Mouse (Mus musculus) neural tube, embryonic 14.5 days (tissue): ENCODE results near the gene Osgep. TPM values are rescaled to one million over a fixed set of nuclear protein-coding genes. Genes with fewer than 3 reads are reported as not detected.
"Not testable (repeated sequence)": the region's sequence is repeated elsewhere in the genome, so short reads cannot be mapped to it uniquely, and the experiment has no call there.

Experiments used
- ATAC-seq: fragments of 200-750 bp; cut with Nextera tagmentation; 2 replicates; pipeline ENCODE4 v1.8.0; 2017; ENCODE audit warnings: low read depth, mild to moderate bottlenecking, moderate TSS enrichment, moderate library complexity
- H3K27ac ChIP-seq: fragments of 300-500 bp; sonication (generic); 2 replicates; pipeline ENCODE4 v1.5.1; 2014; ENCODE audit warnings: low read depth, mild to moderate bottlenecking, control low read depth, low read length, moderate library complexity, mixed read lengths
- H3K27me3 ChIP-seq: fragments of 300-500 bp; sonication (generic); 2 replicates; pipeline ENCODE4 v1.6.1; 2014; ENCODE audit warnings: low read length; ENCODE audit not compliant: control insufficient read depth, insufficient read depth
- H3K36me3 ChIP-seq: fragments of 300-500 bp; sonication (generic); 2 replicates; pipeline ENCODE4 v1.6.1; 2014; ENCODE audit warnings: low read length, mixed read lengths; ENCODE audit not compliant: control insufficient read depth, insufficient read depth
- H3K4me1 ChIP-seq: fragments of 300-500 bp; sonication (generic); 2 replicates; pipeline ENCODE4 v1.6.1; 2014; ENCODE audit warnings: low read length; ENCODE audit not compliant: control insufficient read depth, insufficient read depth
- H3K4me2 ChIP-seq: fragments of 300-500 bp; sonication (generic); 2 replicates; pipeline ENCODE4 v1.6.1; 2014; ENCODE audit warnings: mild to moderate bottlenecking, low read depth, low read length, control low read depth
- H3K4me3 ChIP-seq: fragments of 300-500 bp; sonication (generic); 2 replicates; pipeline ENCODE4 v1.5.1; 2014; ENCODE audit warnings: low read depth, low read length, control low read depth, mixed read lengths
- H3K9ac ChIP-seq: fragments of 300-500 bp; sonication (generic); replicated peaks from 2 replicates; pipeline ENCODE4 v1.6.1; 2014; ENCODE audit warnings: low read depth, mild to moderate bottlenecking, control low read depth, low read length, mixed read lengths
- H3K9me3 ChIP-seq: fragments of 300-500 bp; sonication (generic); 2 replicates; pipeline ENCODE4 v1.6.1; 2016; ENCODE audit warnings: low read length; ENCODE audit not compliant: control insufficient read depth
- WGBS: fragments of 180-500 bp; shearing (Covaris S2); extraction: QIAGEN DNeasy Blood & Tissue Kit; methylation state at CpG from one replicate; pipeline ENCODE4 v1.1.7; 2014; 5-methylcytosine and 5-hydroxymethylcytosine counted together
- polyA plus RNA-seq: library from polyadenylated mRNA; unstranded; fragments of >200 nt; fragmentation: Nextera tagmentation; extraction: Ambion mirVana; gene quantifications from 2 replicates; pipeline ENCODE4 v1.2.1, GENCODE M21; 2014

The Osgep gene
- polyA plus RNA-seq, 1 experiment from 2014 or later, result 110 TPM

- Histone ChIP-seq H3K27ac (no peak overlapping the region), H3K4me2 (no peak overlapping the region), H3K9me3 (no peaks in the 10 kb centered on the region), H3K27me3 (no peaks in the 10 kb centered on the region), H3K4me3 (no peak overlapping the region), H3K36me3 (no peaks in the 10 kb centered on the region), H3K4me1 (peaks cover 6% of the 10 kb centered on the region; the same call in 1 of the 2 replicates), H3K9ac (no peak overlapping the region)
- ATAC-seq, result no peak
- 94% methylated on average over 2 of the region's 2 CpGs for WGBS
Measured at GRCm38 (mm10) chr14:50871284-50871683, 53.4 kb downstream of the Osgep start.

- 21% methylated on average over 5 of the region's 5 CpGs for WGBS
- peak overlapping the region; percentile 36 for H3K4me3 ChIP-seq
- peak overlapping the region; percentile 29 for H3K9ac ChIP-seq
- H3K27me3 ChIP-seq, result no peaks in the 10 kb centered on the region
- no peaks in the 10 kb centered on the region for H3K9me3 ChIP-seq
- H3K4me1 ChIP-seq, result peaks cover 6% of the 10 kb centered on the region; the same call in 1 of the 2 replicates
- peak overlapping the region; percentile 70 for H3K4me2 ChIP-seq
- peak overlapping the region; percentile 1; the same call in 1 of the 2 replicates for H3K27ac ChIP-seq
- peak; percentile 13; the same call in 1 of the 2 replicates for ATAC-seq
- no peaks in the 10 kb centered on the region for H3K36me3 ChIP-seq
Measured at GRCm38 (mm10) chr14:50870805-50871143, 53.9 kb downstream of the Osgep start.

GRCm38 (mm10) chr14:50869889-50870804 is 54.5 kb downstream of the Osgep start, which contains the start of gene Tep1:
Gene Tep1 (minus strand): TSS chr14:50870560.
- Histone ChIP-seq H3K27me3 (no peaks in the 10 kb centered on the region), H3K4me1 (peaks cover 6% of the 10 kb centered on the region; the same call in 1 of the 2 replicates), H3K4me2 (peak within 1 kb of the TSS; percentile 70), H3K4me3 (peak within 1 kb of the TSS; percentile 36), H3K36me3 (no peaks in the 10 kb centered on the region), H3K9ac (peak within 1 kb of the TSS; percentile 29), H3K9me3 (no peaks in the 10 kb centered on the region), H3K27ac (peak within 1 kb of the TSS; percentile 1; the same call in 1 of the 2 replicates)
- peak; percentile 94 for ATAC-seq
- 6% methylated on average over 32 of the region's 32 CpGs for WGBS

- H3K27ac ChIP-seq, result no peak overlapping the region
- ATAC-seq, result no peak
- 95% methylated on average over 5 of the region's 5 CpGs for WGBS
- H3K9me3 ChIP-seq, result no peaks in the 10 kb centered on the region
- no peaks in the 10 kb centered on the region for H3K27me3 ChIP-seq
- H3K9ac ChIP-seq, result no peak overlapping the region
- H3K4me2 ChIP-seq, result no peak overlapping the region
- H3K4me3 ChIP-seq, result no peak overlapping the region
- peaks cover 6% of the 10 kb centered on the region; the same call in 1 of the 2 replicates for H3K4me1 ChIP-seq
- H3K36me3 ChIP-seq, result no peaks in the 10 kb centered on the region
Measured at GRCm38 (mm10) chr14:50868656-50869055, 56.0 kb downstream of the Osgep start.

GRCm38 (mm10) chr14:50868211-50868610 is 56.5 kb downstream of the Osgep start:
- no peak for ATAC-seq
- H3K4me1 ChIP-seq, result peaks cover 6% of the 10 kb centered on the region; the same call in 1 of the 2 replicates
- no peak overlapping the region for H3K4me3 ChIP-seq
- H3K27me3 ChIP-seq, result no peaks in the 10 kb centered on the region
- no peak overlapping the region for H3K9ac ChIP-seq
- WGBS, result 79% methylated on average over 4 of the region's 4 CpGs
- H3K36me3 ChIP-seq, result no peaks in the 10 kb centered on the region
- H3K27ac ChIP-seq, result no peak overlapping the region
- H3K9me3 ChIP-seq, result no peaks in the 10 kb centered on the region
- no peak overlapping the region for H3K4me2 ChIP-seq

GRCm38 (mm10) chr14:50866966-50867365 is 57.7 kb downstream of the Osgep start:
- Histone ChIP-seq H3K4me1 (peaks cover 6% of the 10 kb centered on the region; the same call in 1 of the 2 replicates), H3K4me3 (no peak overlapping the region), H3K36me3 (no peaks in the 10 kb centered on the region), H3K27me3 (no peaks in the 10 kb centered on the region), H3K4me2 (no peak overlapping the region), H3K9me3 (no peaks in the 10 kb centered on the region), H3K9ac (no peak overlapping the region), H3K27ac (no peak overlapping the region)
- ATAC-seq, result no peak
- WGBS, result 92% methylated on average over 3 of the region's 3 CpGs

GRCm38 (mm10) chr14:50865005-50865404 is 59.7 kb downstream of the Osgep start:
- not testable (repeated sequence) for H3K4me3 ChIP-seq, H3K36me3 ChIP-seq

GRCm38 (mm10) chr14:50862641-50863040 is 62.1 kb downstream of the Osgep start:
- WGBS, result 94% methylated on average over 10 of the region's 10 CpGs
- H3K4me2 ChIP-seq, result no peak overlapping the region
- no peaks in the 10 kb centered on the region for H3K4me1 ChIP-seq
- no peaks in the 10 kb centered on the region for H3K9me3 ChIP-seq
- H3K27ac ChIP-seq, result no peak overlapping the region
- H3K4me3 ChIP-seq, result no peak overlapping the region
- no peak overlapping the region for H3K9ac ChIP-seq
- ATAC-seq, result no peak
- no peaks in the 10 kb centered on the region for H3K27me3 ChIP-seq
- H3K36me3 ChIP-seq, result no peaks in the 10 kb centered on the region

More at GRCm38 (mm10) chr14:50865005-50865404, 59.7 kb downstream of the Osgep start:
- not testable (repeated sequence) for H3K27me3 ChIP-seq, H3K4me2 ChIP-seq, H3K4me1 ChIP-seq, ATAC-seq, H3K9ac ChIP-seq, H3K9me3 ChIP-seq, H3K27ac ChIP-seq
